Mouse (Mus musculus): ENCODE measurements around the gene Scgb1b30.

Gene Scgb1b30

DNA sequence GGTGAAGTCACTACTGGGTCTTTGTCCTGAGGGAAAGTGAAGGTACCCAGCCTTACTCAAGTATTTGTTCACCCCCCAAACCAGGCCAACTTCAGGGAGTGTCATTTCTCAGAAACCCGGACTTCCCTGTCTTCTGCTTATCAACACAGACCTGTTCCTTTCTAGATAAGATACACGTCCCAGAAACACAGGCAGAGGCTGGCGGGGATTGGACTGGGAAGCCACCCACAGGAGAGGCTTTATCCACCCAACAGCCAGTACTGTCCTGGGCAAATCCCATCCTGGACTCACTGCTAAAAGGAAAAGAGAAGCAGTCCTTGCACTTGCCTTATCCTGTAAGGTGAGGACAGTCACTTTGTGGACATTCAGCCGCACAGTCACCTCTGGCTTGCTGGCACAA is 52.0 kb downstream of the Scgb1b30 start:
- H3K9me3 ChIP-seq (ENCODE audit: low read length): no peaks in the 10 kb centered on the region
- H3K36me3 ChIP-seq (ENCODE audit: insufficient read depth, low read length): peaks cover 100% of the 10 kb centered on the region
- no peaks in the 10 kb centered on the region for H3K27me3 ChIP-seq (ENCODE audit: insufficient read depth, low read length)
- no peak overlapping the region for H3K4me3 ChIP-seq (replicated peaks; ENCODE audit: low read length)
- no peak for TF ChIP-seq POU5F1 (IDR thresholded peaks at IDR 0.05; ENCODE audit: borderline replicate concordance, low read length)
- no peak for TF ChIP-seq CTCF (conservative IDR thresholded peaks at IDR 0.05; ENCODE audit: low read length)
- no peak for TF ChIP-seq NANOG (IDR thresholded peaks at IDR 0.05; ENCODE audit: borderline replicate concordance, low read length)
- peaks cover 66% of the 10 kb centered on the region for H3K4me1 ChIP-seq (replicated peaks; ENCODE audit: low read depth, low read length)
